Mouse (Mus musculus) adrenal gland (tissue): Measurements from ENCODE around the gene Rapgef2.

Experiments used
- intact Hi-C: fragments of 180-260 bp; cut with DNase I; formaldehyde crosslinking; loops from one replicate; pipeline ENCODE4 v1.15.1; 2025
- long read RNA-seq, 2 experiments: library from polyadenylated mRNA; unstranded; transcript quantifications; one replicate each; pipeline ENCODE4 v2.0.0; 2020; ENCODE audit warnings: borderline replicate concordance in 1 of 2; ENCODE audit not compliant: insufficient replicate concordance in 1 of 2

Rapgef2 gene
- long read RNA-seq, experiment 1, partial matches to known transcripts: 2 of 4 reads
- long read RNA-seq, experiment 1, other reads (novel, unspliced or antisense): 2 of 4 reads
- long read RNA-seq, experiment 2, partial matches to known transcripts: 0 of 10 reads
- long read RNA-seq, experiment 2, other reads (novel, unspliced or antisense): 10 of 10 reads

GRCm38 (mm10) chr3:79286376-79287107 is at the start of gene Rapgef2:
Gene Rapgef2 (minus strand): TSS chr3:79286517.
- intact Hi-C loops: loop anchor here (5.0 to 10.0 kb wide), 2 partner anchors 64 to 278 kb away; partner anchors contain the start of gene Fnip2

GRCm38 (mm10) chr3:79333643-79334200 is 47.4 kb upstream of the Rapgef2 start:
- intact Hi-C loops: no loop called here

- intact Hi-C loops: no loop called here
These were observed 46.7 kb upstream of the Rapgef2 start for GRCm38 (mm10) chr3:79333051-79333450.

GRCm38 (mm10) chr3:79329691-79330315 is 43.5 kb upstream of the Rapgef2 start:
- intact Hi-C loops: no loop called here

DNA sequence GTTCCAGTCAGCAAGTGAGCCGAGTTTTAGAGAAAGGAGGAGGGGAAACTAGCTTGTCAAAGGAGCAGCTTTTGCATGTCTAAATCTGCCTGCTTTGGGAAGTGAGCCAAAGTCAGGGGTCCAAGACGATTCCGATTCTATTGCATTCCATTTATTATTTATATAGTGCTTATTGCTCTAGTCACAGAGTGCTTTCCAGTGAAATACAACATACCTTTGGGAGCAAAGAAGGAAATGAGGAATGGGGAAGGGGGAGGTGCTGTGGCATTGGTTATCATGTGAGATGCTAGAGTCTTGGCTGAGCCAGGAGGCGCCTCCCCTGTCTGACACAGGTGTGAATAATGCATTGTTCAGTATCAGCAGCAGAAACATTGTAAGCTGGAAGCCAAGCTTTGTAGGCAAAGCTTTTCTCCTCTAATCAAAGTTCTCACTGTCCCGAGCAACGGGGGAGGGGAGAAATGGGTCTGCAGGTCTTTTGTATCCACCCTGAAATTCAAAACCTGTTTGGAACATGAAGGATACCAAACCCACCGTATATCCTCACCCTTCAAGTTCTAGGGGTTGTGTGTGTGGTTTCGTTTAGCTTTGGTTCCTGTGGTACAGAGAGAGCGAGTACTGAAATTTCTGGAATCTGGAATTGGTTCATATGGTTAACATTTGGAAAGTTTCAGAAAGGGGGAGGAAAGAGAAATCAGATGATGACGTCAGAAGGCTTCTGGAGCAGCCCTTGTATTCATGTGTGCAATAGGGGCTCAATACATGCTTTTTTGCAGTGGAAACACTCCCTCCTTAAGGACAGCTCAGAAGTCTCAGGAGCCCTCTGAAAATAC is 38.6 kb upstream of the Rapgef2 start:
- intact Hi-C loops: no loop called here

GRCm38 (mm10) chr3:79314006-79314698 is 27.8 kb upstream of the Rapgef2 start:
- intact Hi-C loops: no loop called here

DNA sequence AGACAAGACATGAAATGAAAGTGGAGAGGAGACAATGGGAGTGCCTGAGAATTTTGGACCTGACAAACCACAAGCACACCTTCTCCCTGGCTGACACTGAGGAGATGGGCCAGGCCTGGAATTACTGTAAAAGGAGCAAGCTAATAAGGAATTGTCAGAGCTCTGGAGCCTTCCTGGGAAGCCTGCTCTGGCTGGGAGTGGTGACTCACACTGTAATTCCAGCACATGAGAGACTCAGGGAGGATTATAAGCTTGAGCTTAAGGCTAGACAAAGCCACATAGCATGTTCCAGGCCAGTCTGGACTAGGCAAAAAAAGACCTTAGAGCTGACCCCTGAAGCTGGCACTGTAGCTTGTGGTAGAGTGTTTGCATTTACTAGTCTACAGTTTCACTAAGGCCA is 25.6 kb upstream of the Rapgef2 start:
- intact Hi-C loops: no loop called here

- intact Hi-C loops: no loop called here
These were observed 23.9 kb upstream of the Rapgef2 start for GRCm38 (mm10) chr3:79310184-79310583.

- intact Hi-C loops: no loop called here
These were observed 22.3 kb upstream of the Rapgef2 start for GRCm38 (mm10) chr3:79308605-79309004.

DNA sequence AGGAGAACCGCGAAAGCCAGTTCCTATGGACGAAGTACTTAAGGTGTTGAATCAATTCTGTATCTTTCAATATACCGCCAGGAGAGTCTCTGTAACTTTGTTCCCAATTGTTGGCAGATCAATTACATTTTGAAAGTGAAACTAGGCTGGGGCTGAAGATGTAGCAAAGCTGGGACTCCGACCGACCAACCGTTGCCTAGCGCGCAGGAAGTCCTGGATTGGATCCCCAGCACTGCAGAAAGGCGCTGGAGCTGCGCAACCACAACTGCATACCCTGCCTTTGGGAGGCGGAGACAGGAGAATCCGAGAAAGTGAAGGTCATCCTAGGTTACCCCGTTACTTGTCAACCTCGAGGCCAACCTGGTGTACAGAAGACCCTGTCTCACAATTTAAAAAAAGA is 13.1 kb upstream of the Rapgef2 start:
- intact Hi-C loops: no loop called here

- intact Hi-C loops: no loop called here
These were observed 11.0 kb upstream of the Rapgef2 start for GRCm38 (mm10) chr3:79297281-79297680.

DNA sequence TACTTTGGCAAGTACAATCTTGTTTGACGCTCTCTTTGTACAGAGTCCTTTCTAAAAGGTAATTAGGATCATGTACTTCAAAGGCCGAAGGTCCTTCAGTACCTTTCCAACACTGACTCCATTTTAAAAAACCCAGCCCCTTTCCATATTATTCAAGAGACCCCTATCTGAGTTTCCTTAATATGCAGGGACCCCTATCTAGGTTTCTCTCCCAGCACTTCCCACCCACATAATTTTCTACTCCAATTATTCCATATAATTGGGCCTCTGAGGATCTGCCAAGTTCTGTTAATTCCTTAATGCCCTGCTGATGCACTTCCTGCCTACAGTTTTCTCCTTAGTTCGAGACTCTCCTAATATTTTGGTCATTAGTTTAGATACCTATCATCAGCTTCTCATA is 10.3 kb upstream of the Rapgef2 start:
- intact Hi-C loops: no loop called here

DNA sequence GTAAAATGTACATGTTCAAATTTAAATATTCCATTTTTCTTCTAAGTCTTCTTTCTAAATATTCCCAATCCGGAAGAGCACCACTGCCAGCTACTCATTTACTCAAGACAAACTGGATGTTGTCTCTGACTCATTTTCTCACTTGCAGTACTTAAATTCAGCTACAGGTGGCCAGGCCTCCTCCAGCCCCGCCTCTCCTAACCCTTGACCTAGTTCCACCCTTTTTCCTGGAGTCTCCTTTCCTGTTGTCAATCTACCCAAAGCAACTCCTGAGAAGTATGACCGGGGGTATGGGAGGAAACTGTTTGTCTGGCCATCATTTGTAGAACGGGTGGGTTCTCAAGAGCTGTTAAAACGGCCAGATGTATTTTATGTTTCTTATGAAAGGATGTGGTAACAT is 9.7 kb upstream of the Rapgef2 start:
- intact Hi-C loops: no loop called here

DNA sequence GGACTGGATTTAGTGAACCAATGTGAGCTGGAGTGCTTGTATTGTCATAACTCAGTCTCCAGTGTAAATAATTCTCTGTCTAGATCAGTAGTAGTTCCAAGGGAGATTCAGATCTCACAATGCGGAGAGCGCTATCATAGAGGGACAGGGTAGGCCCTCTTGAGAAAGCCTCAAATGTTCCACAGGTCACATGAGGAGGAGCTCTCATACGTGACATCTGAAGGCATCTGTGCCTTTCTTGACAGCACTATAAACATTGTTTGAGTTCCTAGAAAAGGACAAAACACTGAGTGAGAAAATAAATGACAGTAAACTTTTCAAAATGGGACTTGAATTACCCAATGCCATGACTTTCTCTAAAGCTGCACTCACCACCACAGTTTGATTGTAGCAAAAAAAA is 8.4 kb upstream of the Rapgef2 start:
- intact Hi-C loops: no loop called here

GRCm38 (mm10) chr3:79293023-79293422 is 6.7 kb upstream of the Rapgef2 start:
- intact Hi-C loops: no loop called here

- intact Hi-C loops: loop anchor here (5.0 to 10.0 kb wide), 2 partner anchors 67 to 276 kb away; partner anchors contain the start of gene Fnip2
These were observed 2.7 kb upstream of the Rapgef2 start for GRCm38 (mm10) chr3:79289050-79289449.

DNA sequence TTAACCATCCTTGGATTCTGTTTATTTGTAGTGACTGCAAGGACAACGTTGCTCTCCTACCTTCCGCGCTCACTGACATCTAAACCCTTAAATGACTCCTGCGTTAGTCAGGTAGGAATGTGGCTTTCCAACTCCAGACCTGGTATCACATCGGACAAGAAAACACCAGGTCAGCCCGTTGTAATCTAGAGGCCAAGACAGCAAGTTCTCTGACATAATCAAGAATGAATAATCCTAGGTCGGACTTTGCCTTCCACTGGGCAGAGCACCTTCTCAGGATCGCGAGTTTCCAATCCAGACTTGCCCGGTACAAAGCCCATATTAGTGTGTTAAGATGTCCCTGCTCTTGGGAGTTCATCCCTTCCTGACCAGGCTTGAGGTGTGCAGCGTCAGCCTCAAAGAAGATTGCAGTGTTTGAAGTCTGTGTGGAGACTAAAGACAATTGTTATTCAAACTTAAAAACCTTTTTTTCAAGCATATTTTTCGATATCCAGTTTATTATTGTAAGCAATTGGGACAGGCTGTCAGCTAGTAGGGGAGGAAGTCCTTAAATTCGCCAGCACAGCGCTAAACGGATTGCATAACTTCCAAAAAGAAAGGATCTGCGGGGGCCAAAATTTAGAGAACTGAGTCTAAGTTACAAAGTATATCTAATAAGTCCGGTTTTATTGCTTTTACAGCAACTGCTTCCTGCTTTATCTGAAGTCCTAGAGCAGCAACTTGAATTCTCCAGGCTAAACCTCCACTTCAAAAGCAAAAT is 1.6 kb upstream of the Rapgef2 start:
- intact Hi-C loops: loop anchor here (5.0 to 10.0 kb wide), 2 partner anchors 66 to 277 kb away; partner anchors contain the start of gene Fnip2

DNA sequence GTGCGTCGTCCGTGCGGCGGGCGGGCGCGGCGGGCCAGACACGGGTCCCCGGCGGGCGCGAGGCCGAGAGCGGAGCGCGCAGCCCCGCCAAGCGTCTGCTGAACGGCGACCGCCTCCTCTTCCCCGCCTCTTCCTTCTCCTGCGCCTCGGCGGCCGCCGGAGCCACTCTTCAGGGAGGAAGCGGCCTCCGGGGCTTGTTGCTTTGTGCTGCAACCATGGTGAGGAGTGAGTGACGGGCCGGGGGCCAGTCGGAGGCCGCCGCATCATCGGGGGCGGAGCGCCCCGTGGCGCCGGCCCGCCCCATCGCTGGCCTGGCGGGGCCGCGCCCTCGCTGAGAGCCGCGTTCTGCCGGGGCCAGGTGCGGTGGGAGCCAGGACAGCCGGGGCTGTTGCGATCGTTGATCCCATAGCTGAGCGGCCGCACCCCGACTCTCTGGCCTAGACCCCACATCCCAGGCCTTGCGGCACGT is 825 bp upstream of the Rapgef2 start:
- intact Hi-C loops: loop anchor here (5.0 to 10.0 kb wide), 2 partner anchors 65 to 278 kb away; partner anchors contain the start of gene Fnip2

- intact Hi-C loops: loop anchor here (5.0 to 10.0 kb wide), 2 partner anchors 64 to 279 kb away; partner anchors contain the start of gene Fnip2
These were observed 314 bp downstream of the Rapgef2 start for GRCm38 (mm10) chr3:79286031-79286375.
